Mouse (Mus musculus) layer of hippocampus, adult 2 months (tissue): ENCODE measurements around the gene Lime1. TPM values are rescaled to one million over a fixed set of nuclear protein-coding genes. Genes with fewer than 3 reads are reported as not detected.
A peak's percentile ranks its signal among the peaks of the same experiment; 100 is the strongest.

ENCODE experiments used
- DNase-seq, 2 experiments: peaks; one replicate each; pipeline ENCODE4 v3.0.0; 2022; ENCODE audit warnings: low spot score in 2 of 2
- H3K27ac ChIP-seq: fragments of 200-600 bp; 2 replicates; pipeline ENCODE4 v1.8.1; 2022
- H3K4me3 ChIP-seq: fragments of 200-600 bp; 2 replicates; pipeline ENCODE4 v1.8.1; 2022; ENCODE audit warnings: mild to moderate bottlenecking
- CTCF ChIP-seq: fragments of 200-600 bp; conservative IDR thresholded peaks from 2 replicates; pipeline ENCODE4 v1.8.1; 2022; ENCODE audit warnings: antibody characterized with exemption, mild to moderate bottlenecking, moderate library complexity
- total RNA-seq, 2 experiments: library from RNA; stranded (reverse); gene quantifications; 2 replicates each; pipeline ENCODE4 v1.2.3; 2021

The Lime1 gene
- total RNA-seq, 2 experiments from 2014 or later: 35.2 to 49.5 TPM

DNA sequence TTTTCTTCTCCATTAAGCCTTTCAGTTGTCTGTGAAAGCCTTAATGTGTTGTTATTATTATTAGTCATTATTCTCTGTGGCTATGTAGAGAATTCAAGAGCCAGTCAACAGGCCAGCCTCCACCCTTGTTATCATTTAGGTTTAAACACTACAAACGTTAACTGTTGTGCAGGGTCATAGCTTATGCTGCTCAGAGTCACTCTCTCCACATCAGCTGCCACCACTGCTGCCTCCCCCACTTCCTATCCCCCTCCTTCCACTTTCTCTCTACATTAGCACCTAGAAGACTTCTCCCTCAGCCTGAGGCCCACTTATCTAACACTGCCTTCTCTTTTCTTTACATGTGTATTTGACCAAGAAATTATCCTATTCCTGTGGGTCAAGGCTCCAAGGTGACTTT, 21.6 kb downstream of the Lime1 start:
- no peak for TF ChIP-seq CTCF

DNA sequence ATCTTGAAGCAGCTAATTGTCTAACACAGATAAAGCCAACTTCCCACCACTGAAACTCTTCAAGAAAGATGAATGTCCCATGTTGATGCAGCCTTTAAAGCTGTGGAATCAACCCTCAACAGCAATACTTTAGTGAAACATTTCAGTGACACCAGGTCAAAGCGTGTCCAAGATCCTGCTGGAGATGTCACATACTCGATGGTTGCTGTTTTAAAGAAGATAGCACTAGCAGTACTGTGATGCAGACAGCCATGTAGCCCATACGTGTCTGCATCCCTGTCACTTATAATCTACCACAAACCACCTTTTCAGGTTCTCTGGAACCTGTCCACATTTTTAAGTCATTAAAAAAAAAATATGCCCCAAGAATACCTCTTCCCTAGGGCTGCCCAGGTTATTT, 23.8 kb downstream of the Lime1 start:
- no peak overlapping the region for H3K27ac ChIP-seq
- TF ChIP-seq CTCF: no peak
- H3K4me3 ChIP-seq: no peak overlapping the region
- DNase-seq: no peak

More for the DNA sequence above, 21.6 kb downstream of the Lime1 start:
- no peak overlapping the region for H3K4me3 ChIP-seq
- no peak for DNase-seq
- no peak overlapping the region for H3K27ac ChIP-seq

DNA sequence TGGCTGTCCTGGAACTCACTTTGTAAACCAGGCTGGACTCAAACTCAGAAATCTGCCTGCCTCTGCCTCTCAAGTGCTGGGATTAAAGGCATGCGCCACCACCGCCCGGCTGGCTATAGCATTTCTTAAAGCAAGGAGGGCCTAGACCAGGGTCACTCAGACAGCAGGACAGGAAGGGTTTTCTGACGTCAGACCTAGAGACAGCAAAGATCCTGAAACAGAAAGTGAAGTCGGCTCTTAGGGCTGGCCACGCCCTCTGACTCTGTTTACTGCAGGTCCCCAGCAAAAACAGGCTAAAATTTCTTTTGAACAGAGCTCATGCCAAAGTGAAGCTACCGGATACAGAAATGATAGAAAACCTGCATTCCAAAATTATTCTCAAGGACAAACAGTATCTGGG, 29.8 kb downstream of the Lime1 start:
- DNase-seq: no peak
- no peak for TF ChIP-seq CTCF

DNA sequence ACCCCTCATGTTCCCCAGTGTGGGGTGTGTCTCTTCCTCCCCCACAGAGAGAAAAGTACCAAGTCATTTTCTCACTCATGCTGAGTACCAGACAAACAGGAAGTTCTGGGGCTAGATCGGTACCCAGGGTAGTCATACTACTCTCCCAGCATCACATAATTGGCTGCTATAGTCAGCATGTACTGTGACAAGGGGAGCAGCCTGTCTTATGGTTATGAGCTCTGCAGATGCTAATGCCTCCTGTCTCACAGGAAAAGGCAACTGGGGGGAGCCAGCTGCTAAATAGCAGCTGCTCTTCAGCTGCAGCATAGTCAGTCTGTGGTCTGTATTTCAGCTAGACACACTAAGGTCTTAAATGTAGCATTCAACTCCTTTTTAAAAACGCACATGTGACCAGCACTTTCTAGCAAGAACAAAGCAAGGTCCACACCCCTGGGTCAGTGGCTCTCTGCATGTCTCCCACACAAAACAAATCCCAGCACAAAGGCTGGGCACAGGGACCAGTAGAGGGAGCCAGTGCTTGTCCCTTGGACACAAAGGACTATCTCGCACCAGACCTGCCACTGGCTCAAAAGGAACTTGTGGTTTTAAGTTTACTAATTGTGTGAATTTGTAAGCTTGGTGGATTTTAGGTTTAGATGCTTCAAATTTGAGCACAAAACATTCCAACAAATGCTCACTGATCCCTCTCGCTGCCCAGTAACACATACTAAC, 31.0 kb downstream of the Lime1 start:
- peak; percentile 46 to 68 for DNase-seq
- no peak overlapping the region for H3K4me3 ChIP-seq
- no peak overlapping the region for H3K27ac ChIP-seq
- peak; percentile 91 for TF ChIP-seq CTCF

More for the DNA sequence above, 29.8 kb downstream of the Lime1 start:
- no peak overlapping the region for H3K4me3 ChIP-seq
- H3K27ac ChIP-seq: no peak overlapping the region

DNA sequence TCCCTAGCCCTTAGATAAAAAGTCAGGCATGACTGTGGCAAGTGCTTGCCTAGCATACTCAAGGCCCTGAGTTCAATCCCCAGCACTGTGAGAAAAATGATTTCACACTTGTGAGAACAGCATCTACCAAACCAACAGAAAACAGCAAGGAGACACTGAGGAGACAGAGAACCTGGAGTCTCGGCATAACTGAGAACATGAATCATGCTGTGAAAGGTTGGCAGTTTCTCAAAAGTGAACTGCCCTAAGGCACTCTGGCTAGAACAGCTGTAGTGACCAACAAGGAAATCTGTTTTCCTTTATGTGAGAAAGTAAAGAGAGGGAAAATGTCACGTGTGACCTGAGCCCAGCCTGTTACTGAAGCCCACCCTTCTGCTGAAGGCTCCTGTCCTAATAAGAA, 33.3 kb downstream of the Lime1 start:
- DNase-seq: no peak
- no peak overlapping the region for H3K27ac ChIP-seq
- H3K4me3 ChIP-seq: no peak overlapping the region
- TF ChIP-seq CTCF: no peak

DNA sequence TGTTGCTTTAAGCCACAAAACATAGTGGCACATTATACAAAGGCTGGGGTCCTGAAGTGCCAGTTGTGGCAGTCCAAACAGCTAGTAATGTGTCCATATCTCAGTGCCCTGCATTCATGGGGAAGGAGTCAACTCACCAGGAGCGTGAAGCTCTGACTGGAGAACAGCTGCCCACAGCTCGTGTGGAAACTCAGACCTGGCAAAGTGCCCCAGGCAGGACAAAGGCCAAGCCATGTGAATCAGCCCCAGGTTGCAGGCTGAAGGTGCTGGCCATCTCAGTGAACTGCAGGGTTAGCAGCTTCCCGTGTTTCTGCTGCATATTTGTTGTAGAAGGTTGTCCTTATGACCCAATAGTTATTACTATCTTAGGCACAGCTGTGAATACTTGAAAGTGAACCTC, 36.1 kb downstream of the Lime1 start:
- TF ChIP-seq CTCF: no peak
- H3K4me3 ChIP-seq: no peak overlapping the region

DNA sequence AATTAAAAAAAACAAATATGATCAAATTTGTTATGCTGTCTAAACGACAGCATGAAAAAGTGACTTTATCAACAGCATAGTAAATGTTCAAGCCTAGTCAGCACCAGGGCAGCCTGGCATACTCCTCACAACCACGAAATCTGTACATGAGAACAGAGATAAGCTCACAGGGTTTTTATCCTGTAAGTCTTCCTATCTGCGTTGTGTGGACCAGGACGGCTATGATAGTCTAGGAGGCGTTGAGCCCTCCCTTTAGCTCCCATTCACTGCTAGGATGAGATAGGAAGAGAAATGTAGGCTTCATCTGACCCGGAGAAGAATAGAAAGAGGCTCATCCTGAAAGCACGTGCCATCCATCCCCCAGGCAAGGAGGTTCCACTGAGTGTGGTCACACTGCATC, 39.5 kb downstream of the Lime1 start:
- no peak for TF ChIP-seq CTCF
- no peak for DNase-seq

More for the DNA sequence above, 36.1 kb downstream of the Lime1 start:
- no peak for DNase-seq
- no peak overlapping the region for H3K27ac ChIP-seq

DNA sequence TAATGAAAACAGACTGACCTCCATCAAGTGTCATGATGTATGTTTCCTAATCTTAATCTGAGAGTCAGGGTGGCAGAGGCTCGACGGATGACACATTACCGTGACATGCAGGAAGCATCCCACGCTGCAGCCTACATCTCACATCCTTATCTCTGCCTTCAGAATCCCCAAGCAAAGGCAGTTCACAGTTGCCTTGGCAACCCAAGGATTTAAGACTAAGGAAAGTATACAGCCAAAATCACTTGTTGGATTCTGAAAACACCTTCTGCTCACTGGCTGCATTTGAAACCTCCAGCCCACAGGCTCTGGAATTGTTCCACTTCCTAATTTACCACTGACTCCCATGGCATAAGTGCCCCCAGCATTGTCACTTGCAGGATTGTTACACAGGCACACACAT, 40.5 kb downstream of the Lime1 start:
- H3K4me3 ChIP-seq: no peak overlapping the region
- peak overlapping the region; percentile 77 for H3K27ac ChIP-seq
- peak; percentile 27 to 83 for DNase-seq
- no peak for TF ChIP-seq CTCF

More for the DNA sequence above, 39.5 kb downstream of the Lime1 start:
- H3K27ac ChIP-seq: peak overlapping the region; percentile 77; the same call in 1 of the 2 replicates
- H3K4me3 ChIP-seq: no peak overlapping the region

DNA sequence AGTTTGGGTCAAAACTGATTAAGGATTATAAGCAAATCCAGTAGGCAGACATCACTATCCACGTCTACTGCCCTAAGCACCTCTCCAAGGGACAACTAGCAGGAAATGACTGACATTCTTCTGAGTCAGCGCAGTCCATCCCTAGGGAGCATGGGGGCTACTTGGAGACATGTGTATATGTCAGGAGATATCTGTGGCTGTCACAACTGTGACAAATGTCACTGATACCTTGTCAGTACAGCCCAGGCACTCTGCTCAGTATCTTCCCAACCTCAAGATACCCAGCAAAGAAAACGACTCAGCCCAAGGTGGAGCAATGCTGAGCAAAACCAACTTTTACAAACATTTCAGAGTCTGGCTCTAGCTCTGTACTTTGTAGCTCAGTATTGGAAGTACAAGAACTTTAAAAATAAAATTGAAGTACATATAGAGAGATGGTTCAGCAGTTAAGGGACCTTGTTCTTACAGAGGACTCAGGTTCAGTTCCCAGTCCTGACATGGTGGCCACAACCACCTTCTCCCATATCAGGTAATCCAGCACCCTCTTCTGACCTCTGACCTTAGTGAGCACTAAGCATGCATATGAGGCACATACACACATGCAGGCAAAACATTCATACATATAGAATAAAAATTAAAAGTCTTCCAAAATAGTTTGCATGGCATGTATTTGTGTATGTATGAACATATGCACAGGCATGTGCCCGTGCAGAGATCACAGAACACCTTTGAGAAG, 41.2 kb downstream of the Lime1 start:
- TF ChIP-seq CTCF: no peak
- Histone ChIP-seq H3K4me3 (no peak overlapping the region), H3K27ac (peak overlapping the region; percentile 19; the same call in 1 of the 2 replicates)
- no peak for DNase-seq

DNA sequence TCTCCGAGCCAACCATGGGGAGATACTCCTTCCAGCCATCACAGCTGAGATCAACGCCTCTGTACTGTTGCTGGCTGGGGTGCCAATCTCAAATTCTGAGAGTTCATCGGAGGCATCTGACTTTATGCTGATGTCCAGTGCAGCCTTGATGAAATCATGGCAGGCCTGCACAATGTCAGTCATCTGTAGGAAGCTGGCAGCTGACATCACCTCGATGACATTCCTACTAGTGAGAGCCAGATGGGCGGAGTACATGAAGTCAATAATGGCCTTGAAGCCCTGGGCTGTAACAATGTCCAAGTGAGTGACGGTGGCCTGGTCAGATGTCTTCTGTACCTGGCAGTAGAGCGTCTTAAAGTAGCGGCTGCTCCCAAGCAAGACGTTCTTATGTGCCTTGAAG, 44.0 kb downstream of the Lime1 start:
- TF ChIP-seq CTCF: no peak
- no peak for DNase-seq
- Histone ChIP-seq H3K4me3 (no peak overlapping the region), H3K27ac (no peak overlapping the region)

Other genes with a start within 250 kb of the Lime1 start
- gene Kcnq2, start 244.8 kb upstream of the Lime1 start, total RNA-seq: 100 to 1,000 TPM; 327 to 335 TPM
- 1,000 to 10,000 TPM; 1,145 to 1,175 TPM for gene Eef1a2, start 223.1 kb upstream of the Lime1 start, total RNA-seq
- gene Ppdpf, start 192.8 kb upstream of the Lime1 start, total RNA-seq: 10 to 100 TPM; 85.4 to 90.2 TPM
- gene Ptk6, start 177.3 kb upstream of the Lime1 start, total RNA-seq: under 1 TPM in 1 of 2 experiments, not detected in 1; 0.10 TPM
- gene Srms, start 166.9 kb upstream of the Lime1 start, total RNA-seq: under 1 TPM; 0.12 to 0.41 TPM
- not detected for gene Fndc11, start 160.1 kb upstream of the Lime1 start, total RNA-seq
- gene Helz2, start 138.1 kb upstream of the Lime1 start, total RNA-seq: 1 to 10 TPM; 2.5 to 2.9 TPM
- 10 to 100 TPM; 18.8 to 23.5 TPM for gene Gmeb2, start 92.0 kb upstream of the Lime1 start, total RNA-seq
- 100 to 1,000 TPM; 527 to 593 TPM for gene Stmn3, start 65.6 kb upstream of the Lime1 start, total RNA-seq
- gene Rtel1, start 60.3 kb upstream of the Lime1 start, total RNA-seq: 10 to 100 TPM; 37.1 to 40.7 TPM
- gene Zgpat, start 15.2 kb upstream of the Lime1 start, total RNA-seq: 10 to 100 TPM; 78.3 to 80.7 TPM
- 10 to 100 TPM; 43.2 to 50.1 TPM for gene Arfrp1, start 14.7 kb upstream of the Lime1 start, total RNA-seq
- gene Zbtb46, start 79.3 kb downstream of the Lime1 start, total RNA-seq: 1 to 10 TPM; 5.8 to 8.3 TPM
- gene Abhd16b, start 113.1 kb downstream of the Lime1 start, total RNA-seq: not detected
- gene Tpd52l2, start 117.1 kb downstream of the Lime1 start, total RNA-seq: 10 to 100 TPM; 74.7 to 75.2 TPM
- 100 to 1,000 TPM; 259 to 279 TPM for gene Dnajc5, start 140.4 kb downstream of the Lime1 start, total RNA-seq
- gene Uckl1, start 204.8 kb downstream of the Lime1 start, total RNA-seq: 10 to 100 TPM; 68.2 to 73.8 TPM
- 10 to 100 TPM; 57.2 to 57.3 TPM for gene Prpf6, start 211.8 kb downstream of the Lime1 start, total RNA-seq
- 100 to 1,000 TPM; 102 to 103 TPM for gene Zfp512b, start 212.7 kb downstream of the Lime1 start, total RNA-seq
- gene Samd10, start 219.1 kb downstream of the Lime1 start, total RNA-seq: 10 to 100 TPM; 11.9 to 12.2 TPM